Mouse (Mus musculus): ENCODE data around the gene Kif13a.

Gene Kif13a

DNA sequence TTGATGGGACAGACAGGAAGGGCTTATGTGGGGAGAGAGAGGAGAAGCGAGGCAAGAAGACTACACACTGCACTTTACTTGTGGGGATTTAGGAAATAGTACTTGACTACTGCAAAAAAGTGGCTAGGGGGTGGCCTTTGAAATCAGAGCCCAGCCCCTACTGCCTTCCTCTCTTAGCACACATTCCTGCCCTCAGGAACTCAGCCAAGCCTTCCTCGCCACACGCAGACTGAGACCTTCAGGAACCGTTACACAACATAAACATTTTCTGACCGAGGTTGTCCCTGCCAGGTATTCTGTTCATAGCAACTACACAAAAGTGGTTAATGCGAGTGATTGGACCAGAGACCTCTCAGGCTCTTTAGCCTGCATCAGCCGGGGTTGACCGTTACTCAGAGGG is 8.1 kb downstream of the Kif13a start:
- ATAC-seq (ENCODE audit: low TSS enrichment) = no peak

DNA sequence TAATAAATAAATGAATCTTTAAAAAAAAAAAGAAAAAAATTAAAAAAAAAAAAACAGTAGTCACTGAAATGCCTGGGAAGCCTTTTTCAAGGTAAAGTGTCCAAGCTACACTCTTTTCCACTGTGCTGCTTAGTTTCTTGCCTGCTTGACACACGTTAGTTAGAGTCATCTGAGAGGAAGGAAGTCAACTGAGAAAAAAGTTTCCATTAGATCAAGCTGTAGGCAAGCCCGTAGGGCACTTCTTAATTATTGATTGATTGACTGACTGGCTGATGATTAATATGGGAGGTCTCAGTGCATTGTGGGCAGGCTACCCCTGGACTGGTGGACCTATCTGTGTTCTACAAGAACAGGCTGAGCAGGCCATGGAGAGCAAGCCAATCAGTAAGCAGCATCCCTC is 9.9 kb downstream of the Kif13a start:
- no peak for ATAC-seq (ENCODE audit: low TSS enrichment)

DNA sequence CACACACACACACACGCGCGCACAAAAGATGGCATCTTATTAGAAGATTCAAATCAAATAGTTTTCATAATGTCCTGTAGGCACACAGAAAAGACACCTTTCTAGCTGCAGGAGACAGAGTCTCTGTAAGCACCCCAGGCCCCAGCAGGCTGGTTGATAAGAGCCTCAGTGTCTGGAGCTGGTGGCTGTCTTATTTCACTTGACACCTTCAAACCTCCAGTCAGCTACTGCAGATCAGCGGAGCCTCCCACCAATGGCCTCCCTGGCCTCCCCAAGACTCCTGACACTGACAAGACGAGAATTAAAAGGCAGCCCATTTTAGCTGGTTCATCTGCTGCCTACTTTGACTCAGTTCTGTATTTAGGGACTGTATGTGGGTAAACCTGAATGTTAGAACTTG is 11.2 kb downstream of the Kif13a start:
- ATAC-seq (ENCODE audit: low TSS enrichment) = no peak

DNA sequence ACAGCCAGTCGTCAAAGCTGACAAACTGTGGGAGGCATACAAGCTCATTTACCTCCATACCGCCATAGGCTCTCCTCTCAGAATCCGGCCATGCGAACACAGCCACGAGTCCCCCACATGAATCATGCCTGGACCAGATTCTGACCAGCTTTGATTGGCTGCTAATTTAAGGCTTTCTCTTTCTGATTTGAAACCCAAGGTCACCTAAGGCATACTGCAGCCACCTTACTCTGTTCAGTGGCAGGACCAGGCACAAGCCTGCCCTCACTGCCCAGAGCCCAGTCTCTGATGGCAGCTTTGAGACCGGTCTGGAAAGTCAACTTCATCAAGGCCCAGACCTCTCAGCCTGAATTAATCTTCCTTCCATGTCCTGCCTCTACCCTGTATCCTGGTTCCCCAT is 17.7 kb downstream of the Kif13a start:
- ATAC-seq (ENCODE audit: low TSS enrichment) = no peak

DNA sequence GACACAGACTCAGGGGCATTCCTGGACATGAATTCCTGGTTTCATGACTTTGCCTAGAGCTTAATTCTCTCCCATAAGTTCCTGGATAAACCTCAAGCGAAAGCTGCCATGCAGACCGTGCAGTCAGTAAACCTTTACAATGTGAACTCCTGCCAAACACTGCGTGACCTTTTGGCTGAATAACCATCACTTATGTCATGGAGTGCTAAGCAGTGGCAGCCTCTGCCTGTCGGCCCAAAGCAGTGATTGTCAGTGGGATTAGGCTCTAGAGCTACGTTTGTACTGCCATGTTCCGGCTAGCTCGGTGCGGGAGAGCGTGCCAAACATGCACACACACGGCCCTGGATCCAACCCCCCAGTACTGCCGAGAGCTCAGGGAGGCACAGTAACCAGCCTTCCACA is 18.6 kb downstream of the Kif13a start:
- ATAC-seq (ENCODE audit: low TSS enrichment) = 0 out of 2 replicates have a peak, but pooled peaks have one; percentile 16

DNA sequence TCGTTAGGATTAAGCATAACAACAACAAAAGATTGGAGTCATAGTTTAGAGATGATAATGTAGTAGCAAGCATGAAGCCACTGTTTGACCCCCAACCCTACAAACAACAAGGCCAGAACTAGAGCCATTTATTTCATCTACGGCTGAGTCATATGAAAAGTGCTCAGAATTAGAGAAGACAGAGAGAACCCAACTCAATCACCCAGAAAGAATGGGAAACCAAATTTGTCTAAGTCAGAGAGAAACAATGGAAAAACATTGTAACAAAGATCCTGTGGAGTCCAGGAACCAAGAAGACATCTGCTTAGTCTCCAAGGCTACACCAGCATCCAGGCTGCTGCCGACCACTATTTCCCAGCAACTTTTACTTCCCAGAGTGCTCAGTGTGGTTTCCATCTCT is 19.7 kb downstream of the Kif13a start:
- ATAC-seq (ENCODE audit: low TSS enrichment) = no peak

DNA sequence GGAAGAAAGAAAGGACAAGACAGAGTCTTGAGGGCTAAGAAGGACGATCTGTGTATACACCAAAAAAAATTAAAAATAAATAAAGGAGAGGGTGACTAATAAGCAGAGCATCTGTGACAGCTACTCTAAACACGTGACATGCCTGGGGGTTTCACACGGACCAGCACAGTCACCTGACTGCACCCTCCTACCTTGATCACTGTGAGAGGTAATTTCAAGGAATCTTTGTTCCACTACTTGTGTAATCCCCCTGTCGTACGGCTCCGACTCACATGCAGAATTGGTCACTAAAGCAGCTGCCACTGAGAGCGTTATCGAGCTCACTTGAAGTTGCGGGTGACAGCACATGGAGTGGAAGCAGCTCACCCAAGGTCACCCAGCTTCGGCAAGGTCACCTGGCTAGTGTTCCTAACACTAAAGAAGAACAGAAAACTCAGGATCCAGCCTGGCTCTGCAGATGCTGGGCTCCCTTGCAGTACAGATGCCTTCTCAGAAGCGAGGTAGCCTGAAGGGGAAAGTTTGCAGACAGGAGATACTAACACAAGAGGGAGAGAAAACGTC is 20.6 kb downstream of the Kif13a start:
- no peak for ATAC-seq (ENCODE audit: low TSS enrichment)

DNA sequence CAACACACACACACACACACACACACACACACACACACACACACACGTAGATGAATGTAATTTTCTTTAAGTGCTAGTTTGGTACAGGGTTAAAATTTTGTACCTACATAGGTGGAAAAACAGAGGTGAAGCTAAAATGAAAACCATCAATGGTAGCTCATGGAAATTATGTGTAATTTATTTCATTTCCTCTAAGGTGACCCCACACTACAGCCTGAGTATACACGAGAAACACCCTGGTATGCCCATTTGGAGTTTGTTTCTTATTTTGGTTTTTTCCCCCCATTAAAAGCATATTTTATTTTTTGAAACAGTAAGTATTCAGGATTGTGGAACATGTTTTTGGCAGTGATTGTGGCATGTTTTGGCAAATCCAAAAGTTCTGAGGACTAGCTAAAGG is 21.3 kb downstream of the Kif13a start:
- no peak for ATAC-seq (ENCODE audit: low TSS enrichment)

DNA sequence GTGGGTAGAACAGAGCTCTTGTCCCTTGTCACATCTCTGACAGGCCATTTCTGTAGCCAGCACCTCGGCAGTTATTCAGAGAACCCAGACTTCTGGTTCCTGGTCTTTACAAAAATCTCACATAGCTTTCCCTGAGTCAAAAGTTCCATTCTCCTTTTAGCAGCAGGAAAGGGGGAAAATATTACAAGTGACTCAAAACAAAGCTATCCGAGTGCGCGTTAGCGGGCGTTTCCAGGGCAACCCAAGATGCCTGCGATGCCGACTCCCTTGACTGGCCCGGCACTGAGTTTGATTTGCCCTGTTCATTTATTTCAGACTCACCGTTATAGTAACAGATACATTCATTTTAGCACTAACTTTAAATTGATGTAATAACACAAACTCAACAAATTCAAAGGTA is 21.8 kb downstream of the Kif13a start:
- ATAC-seq (ENCODE audit: low TSS enrichment) = no peak

DNA sequence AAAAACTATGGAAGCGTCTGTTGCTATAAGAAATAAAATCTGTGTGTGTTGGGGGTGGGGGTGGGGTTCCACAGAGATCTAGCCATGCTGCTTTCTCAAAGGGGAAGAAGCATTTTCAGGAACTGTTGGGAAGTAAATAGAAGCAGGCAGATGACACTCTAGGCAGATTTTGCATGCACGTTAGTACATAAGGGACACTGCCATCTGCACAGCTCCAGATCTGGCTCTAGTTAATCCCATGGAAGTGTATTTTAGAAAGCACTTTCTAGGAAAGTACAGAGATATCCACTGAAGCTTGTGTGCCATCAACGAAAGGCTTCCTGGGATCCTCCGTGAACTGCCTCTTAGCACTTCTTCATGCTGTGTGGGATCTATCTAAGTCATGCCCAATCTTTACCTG is 22.6 kb downstream of the Kif13a start:
- ATAC-seq (ENCODE audit: low TSS enrichment) = peak; percentile 84

DNA sequence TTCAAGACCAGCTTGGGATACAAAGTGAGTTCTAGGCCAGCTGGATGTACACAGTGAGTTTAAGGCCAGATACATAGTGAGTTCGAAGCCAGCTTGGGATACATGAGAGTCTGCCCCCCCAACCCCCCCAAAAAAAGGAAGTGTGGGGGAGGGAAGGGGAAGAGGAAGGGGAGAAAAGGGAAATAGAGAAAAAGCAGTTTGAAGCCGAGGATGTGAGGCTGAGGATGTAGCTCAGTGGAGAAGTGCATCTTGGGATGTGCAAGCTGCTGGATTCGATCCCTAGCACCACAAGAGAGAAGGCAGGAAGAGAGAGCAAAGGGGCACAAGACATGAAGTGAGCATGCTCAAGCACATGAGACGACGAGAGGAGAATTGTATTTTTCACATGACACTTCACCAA is 23.7 kb downstream of the Kif13a start:
- ATAC-seq (ENCODE audit: low TSS enrichment) = no peak

DNA sequence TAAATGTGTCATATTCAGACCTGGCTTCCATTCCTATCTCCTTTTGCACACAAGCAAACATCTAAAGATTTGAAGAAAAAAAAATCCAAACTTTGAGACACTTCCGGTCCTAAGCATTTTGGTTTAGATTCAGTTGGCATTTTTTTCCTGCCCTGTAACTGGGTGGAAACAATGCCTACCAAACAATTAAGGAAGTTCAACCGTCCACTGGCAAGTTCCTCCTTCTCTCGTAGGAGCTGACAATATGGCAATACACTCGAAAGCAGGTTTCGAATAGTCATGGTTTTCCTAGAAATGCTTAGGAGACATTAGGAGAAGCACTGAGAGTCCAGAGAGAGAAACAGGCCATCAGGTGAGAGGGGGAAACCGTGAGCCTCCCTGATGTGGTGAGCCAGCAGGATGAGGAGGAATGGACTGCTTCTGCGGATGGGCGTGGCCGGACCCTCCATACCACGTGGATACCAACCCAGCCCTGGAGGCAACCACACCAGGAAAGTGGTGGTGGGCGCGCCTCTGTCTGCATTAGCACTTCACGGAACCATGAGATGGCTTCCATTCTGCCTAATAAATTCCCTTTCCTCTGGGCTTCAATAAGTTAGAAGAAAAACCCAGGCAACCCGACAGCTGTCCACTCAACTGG is 24.6 kb downstream of the Kif13a start:
- no peak for ATAC-seq (ENCODE audit: low TSS enrichment)

DNA sequence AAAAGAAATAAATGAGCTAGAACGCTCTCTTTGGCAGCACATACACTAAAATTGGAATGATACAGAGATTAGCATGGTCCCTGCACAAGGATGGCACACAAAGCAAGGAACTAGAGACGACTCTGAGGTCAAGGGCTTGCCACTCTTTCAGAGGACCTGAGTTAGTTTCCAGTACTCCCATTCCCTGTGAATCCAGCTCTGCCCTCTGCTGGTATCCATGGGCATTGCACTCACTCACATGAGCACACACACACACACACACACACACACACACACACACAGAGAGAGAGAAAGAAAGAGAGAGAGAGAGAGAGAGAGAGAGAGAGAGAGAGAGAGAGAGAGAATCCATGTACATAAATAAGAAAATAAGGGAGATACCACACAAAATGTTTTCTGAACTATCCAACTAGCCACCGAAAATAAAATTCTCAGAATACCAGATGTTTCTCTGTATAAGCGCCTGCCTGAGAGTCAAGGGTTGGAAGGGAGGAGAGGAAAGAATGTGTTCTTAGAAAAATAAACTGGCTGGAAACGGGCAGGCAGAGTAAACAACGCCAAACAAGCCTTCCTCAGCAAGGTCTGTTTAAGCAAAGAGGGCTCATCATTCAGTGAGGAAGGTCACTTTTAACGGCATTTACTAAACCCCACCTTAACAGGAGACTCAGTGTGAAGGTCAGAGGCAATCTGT is 27.0 kb downstream of the Kif13a start:
- ATAC-seq (ENCODE audit: low TSS enrichment) = no peak

DNA sequence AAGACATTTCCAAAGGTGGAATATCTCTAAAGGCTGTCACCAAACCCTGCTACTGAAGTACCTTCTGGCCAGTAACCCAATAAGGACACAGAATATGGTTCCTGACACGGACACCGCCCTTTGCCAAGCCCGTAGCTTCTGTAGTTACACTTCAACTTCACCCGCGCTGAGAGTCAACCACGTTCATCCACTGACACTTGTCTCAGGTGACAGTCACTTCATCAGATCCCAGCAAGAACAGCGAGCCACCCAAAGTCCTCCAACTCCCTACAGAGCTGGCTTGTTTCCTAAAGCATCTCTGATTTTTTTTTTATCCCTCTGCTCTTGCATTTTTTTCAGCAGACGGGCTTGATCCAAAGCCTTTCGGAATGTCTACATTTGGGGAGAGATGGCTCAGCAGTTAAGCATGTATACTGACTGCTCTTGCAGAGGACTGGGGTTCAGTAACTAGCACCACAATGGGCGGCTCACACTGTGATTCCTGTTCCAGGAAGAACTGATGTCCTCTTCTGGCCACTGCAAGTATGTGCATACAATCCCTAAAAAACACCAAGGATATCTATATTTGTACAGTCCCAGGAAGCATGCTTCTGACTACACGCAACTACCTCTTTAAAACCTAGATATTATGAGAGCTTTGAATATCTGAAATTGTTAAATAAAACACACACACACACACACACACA is 28.7 kb downstream of the Kif13a start:
- no peak for ATAC-seq (ENCODE audit: low TSS enrichment)

DNA sequence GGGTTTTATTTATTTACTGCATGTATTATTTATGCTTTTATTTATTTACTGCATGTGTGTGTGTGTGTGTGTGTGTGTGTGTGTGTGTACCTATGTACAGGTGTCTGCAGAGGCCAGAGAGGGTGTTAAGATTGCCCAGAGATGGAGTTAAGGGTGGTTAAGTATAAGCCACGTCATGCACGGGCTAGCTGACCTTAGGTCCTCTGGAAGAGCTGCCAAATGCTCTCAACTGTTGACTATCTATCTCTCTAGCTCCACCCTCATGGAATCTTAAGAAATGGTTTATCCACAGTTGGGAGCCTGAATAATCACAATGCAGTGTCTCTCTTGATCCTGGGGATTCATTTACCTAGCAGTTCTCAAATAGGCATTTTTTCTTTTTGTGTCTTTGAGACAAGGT is 30.8 kb downstream of the Kif13a start:
- ATAC-seq (ENCODE audit: low TSS enrichment) = no peak

DNA sequence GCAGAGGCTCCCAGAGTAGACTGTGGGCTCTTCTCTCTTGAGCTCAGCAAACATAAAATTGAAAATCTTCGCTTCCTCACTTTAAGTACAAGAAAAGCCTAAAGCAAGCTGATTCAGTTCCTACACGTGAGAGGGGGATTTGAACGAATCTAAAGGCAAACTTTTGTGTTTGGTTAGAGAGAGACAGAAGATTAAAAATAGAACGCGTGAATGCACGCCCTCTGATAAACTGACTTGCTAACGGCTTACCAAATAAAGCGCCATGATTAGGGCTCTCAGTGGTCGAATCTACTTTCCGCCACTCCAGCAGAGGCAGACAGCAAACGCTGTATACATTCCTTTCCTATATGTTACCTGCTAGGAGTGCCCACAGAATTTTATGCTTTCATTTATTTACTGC is 31.3 kb downstream of the Kif13a start:
- no peak for ATAC-seq (ENCODE audit: low TSS enrichment)

DNA sequence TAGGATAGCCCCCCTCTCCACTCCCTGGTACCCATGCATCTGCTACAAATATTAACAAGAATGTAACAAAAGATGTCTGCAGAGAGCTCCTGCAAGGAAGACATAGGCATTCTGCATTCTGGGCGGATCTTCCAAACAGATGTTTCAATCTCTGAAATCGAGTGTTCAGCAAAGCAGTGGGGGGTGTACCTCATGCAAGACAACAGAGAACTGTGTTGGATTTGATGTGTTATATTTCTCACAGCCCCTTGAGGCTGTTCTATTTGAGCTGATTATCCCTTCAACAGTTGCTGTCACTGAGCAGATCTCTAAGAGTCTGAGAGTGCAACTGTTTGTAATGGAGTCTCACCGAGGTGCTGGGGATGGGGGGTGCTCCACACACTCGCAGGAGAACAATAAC is 37.3 kb downstream of the Kif13a start:
- no peak for ATAC-seq (ENCODE audit: low TSS enrichment)

DNA sequence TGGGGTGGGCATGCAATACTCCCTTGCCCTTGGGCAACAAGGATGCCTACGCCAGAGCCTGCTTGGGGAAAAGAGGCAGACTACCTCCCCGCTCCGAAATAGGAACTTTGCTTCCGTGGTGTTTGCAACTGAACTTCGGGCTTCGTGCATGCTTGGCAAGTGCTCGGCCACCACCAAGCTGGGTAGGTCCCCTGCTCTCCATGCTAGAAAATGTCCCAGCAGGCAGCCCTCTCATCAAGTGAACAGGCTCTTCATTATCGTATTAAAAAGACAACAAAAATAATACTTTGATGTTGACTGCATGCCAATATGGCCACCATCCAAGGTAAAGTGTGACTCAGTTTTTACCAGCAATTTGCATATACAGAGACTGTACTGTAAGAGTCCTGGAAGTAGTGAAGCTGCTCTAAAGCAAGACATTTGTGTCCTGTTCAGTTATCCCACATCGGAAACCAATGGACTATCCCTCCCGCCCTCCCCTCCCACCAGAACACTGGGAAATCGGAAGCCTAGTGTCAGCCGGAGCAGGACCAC is 41.5 kb downstream of the Kif13a start:
- ATAC-seq (ENCODE audit: low TSS enrichment) = no peak

DNA sequence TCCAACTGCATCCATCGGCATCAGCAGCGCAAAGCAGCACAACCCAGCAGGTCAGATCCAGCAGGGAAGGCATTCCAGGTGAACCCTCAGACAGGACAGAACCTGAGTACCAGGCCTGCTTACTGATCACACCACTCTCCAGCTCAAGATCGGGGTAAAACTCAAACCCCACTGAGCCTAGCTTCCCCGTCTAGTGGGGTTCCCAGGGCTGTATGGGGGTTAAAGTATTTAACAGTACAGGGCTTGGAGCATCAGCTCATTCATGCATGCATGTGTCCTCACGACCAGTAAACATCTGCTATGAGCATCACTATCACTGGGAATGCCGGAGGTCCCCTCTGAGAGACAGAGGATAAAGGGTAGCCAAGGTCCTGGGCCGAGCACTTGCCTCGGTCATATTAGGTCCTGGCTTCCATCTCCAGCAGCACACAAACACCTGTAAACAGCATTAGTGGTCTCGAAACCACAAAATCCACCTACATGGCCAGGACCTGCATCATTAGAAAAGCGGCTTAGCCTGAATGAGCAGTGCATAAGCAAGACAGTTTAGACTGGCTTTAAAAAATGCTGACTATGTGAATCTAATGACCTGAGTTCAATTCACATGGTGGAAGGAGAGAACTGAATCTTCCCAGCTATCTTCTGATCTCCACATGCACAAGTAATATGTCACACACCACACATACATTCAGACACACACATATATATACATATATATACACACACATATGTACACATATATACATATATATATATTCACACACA is 43.0 kb downstream of the Kif13a start:
- ATAC-seq (ENCODE audit: low TSS enrichment) = no peak

DNA sequence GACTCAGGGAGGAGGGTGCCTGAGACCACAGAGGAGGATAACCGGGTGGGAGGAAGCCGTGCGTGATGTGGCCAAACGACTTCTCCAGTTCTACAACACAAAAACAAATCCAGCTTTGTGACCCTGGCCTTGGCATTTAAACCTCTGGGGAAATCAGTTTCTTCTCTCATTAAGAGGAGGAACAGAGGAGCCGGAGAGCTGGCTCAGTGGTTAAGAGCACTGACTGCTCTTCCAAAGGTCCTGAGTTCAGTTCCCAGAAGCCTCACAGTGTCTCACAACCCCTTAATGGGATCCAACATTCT is 44.0 kb downstream of the Kif13a start:
- ATAC-seq (ENCODE audit: low TSS enrichment) = no peak

DNA sequence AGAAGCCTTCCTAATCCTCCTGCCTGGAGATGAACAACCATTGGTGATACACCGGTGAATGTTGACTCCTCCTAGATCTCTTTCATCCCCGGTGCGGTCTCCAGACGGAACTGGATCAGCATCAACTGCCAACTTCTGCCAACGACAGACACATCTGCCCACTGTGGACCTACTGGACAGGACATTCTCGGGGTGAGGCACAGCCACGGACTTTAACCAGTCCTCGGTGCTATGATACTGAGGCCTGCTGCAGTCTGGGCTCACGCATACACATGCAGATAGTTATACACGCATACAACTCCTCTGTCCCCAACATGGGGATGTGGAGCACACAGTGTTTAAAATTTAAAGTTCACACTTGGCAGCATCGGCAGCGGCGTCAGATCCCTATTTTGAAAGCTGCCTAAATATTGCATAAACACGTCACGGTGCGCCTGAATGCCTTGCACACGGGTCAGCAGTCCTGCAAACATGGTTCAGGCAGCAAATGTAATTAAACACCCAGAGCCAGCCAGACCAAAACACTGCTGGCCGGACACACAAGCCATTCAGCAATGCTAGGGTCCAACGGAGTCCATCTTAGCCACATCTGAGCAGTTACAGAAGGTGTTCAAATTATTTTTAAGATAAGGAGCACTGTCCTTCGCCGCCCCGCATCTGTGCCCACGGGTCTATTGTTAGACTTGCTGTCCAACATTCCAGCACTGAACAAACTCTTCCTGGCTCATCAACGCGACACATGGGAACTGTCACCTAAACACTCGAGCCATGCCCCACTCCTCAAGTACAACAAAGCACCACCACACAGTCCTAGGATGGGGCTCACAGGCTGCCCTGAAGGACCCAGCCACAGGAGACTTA is 44.5 kb downstream of the Kif13a start:
- peak; percentile 35; the same call in 1 of the 2 replicates for ATAC-seq (ENCODE audit: low TSS enrichment)
